Mouse (Mus musculus): ENCODE measurements around the gene Jag1. TPM values are rescaled to one million over a fixed set of nuclear protein-coding genes. Genes with fewer than 3 reads are reported as not detected.

The Jag1 gene
- polyA plus RNA-seq, 1 experiment from 2014 or later = 15.4 TPM

DNA sequence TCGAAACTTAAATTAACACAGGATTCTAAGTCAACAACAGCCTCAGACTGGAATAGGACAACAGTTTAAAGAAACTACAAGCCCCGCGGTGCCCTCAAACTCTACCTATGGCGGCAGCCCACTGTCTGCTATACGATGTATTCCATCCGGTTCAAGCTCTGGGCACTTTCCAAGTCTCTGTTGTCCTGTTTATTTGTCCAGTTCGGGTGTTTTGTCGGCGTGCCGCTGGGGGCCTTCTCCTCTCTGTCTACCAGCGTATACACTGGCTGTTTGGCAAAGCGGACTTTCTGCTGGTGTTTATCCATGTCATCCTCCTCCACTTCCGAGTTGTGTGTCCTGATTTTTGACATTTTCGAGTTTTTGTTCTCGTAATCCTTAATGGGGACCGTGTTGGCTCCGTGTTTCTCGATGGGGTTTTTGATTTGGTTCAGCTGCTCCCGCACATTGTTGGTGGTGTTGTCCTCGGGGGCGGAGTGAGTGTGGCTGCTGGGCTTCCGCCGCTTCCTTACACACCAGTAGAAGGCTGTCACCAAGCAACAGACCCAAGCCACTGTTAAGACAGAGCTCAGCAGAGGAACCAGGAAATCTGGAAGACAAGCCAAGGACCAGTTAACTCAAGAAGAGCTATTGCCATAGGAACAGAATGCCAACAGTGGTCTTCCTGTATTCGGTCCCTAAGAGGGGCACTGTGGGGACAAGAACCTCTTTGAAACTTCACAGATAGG is 33.4 kb downstream of the Jag1 start:
- H3K27ac ChIP-seq (ENCODE audit: low read length) = peak overlapping the region; percentile 12; the same call in 1 of the 2 replicates
- no peak overlapping the region for H3K9ac ChIP-seq (replicated peaks; ENCODE audit: low read depth)
- 0 out of 2 replicates have a peak, but pooled peaks cover 2% of the 10 kb centered on the region for H3K36me3 ChIP-seq (ENCODE audit: insufficient read depth, low read length)
- TF ChIP-seq CTCF (IDR thresholded peaks at IDR 0.05) = no peak
- TF ChIP-seq EP300 (IDR thresholded peaks at IDR 0.05) = no peak
- H3K9me3 ChIP-seq (ENCODE audit: low read length) = no peaks in the 10 kb centered on the region
- H3K27me3 ChIP-seq (replicated peaks; ENCODE audit: insufficient read depth, low read length) = no peaks in the 10 kb centered on the region
- 0 out of 2 replicates have a peak overlapping the region, but pooled peaks have one; percentile 17 for H3K4me2 ChIP-seq (replicated peaks; ENCODE audit: low read depth, low read length)
- peak overlapping the region; percentile 18; the same call in 1 of the 2 replicates for H3K4me3 ChIP-seq (ENCODE audit: low read depth, low read length)
- peak; percentile 79 for ATAC-seq
- peak; percentile 61 for DNase-seq (ENCODE audit: low spot score)
- 64% methylated on average over 24 of the region's 24 CpGs for WGBS
- H3K4me1 ChIP-seq (ENCODE audit: insufficient read depth, low read depth, low read length) = peaks cover 11% of the 10 kb centered on the region; the same call in 1 of the 2 replicates

DNA sequence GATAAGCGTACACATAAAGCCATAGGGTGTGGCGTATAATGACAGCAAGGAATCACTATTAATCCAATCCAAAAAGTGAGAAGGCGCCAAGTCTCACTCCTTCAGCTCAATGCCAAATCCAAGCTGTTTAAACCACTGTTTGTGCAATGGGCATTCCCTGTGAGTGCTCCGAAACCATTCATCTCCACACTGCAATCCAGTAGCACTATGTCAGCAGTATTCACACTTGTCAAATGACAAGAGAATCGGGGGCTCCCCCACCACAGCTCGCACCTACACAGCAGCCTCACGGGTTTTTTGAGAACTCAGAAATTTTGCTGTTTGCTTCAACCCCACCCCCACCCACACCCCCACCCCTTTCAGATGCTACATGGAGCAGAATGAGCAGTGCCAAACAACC is 35.4 kb downstream of the Jag1 start:
- H3K4me2 ChIP-seq (replicated peaks; ENCODE audit: low read depth, low read length) = no peak overlapping the region
- peaks cover 11% of the 10 kb centered on the region; the same call in 1 of the 2 replicates for H3K4me1 ChIP-seq (ENCODE audit: insufficient read depth, low read depth, low read length)
- no peak for TF ChIP-seq EP300 (IDR thresholded peaks at IDR 0.05)
- WGBS = 84% methylated on average over 7 of the region's 7 CpGs
- H3K4me3 ChIP-seq (ENCODE audit: low read depth, low read length) = no peak overlapping the region
- no peak overlapping the region for H3K27ac ChIP-seq (ENCODE audit: low read length)
- H3K27me3 ChIP-seq (replicated peaks; ENCODE audit: insufficient read depth, low read length) = no peaks in the 10 kb centered on the region
- H3K9ac ChIP-seq (replicated peaks; ENCODE audit: low read depth) = no peak overlapping the region
- ATAC-seq (no peak), DNase-seq (ENCODE audit: low spot score) (no peak)
- no peaks in the 10 kb centered on the region for H3K9me3 ChIP-seq (ENCODE audit: low read length)
- H3K36me3 ChIP-seq (ENCODE audit: insufficient read depth, low read length) = no peaks in the 10 kb centered on the region

- TF ChIP-seq CTCF (IDR thresholded peaks at IDR 0.05) (no peak), EP300 (IDR thresholded peaks at IDR 0.05) (no peak)
- Histone ChIP-seq H3K9ac (replicated peaks; ENCODE audit: low read depth) (no peak overlapping the region), H3K36me3 (ENCODE audit: insufficient read depth, low read length) (no peaks in the 10 kb centered on the region), H3K9me3 (ENCODE audit: low read length) (no peaks in the 10 kb centered on the region), H3K4me2 (replicated peaks; ENCODE audit: low read depth, low read length) (no peak overlapping the region), H3K27me3 (replicated peaks; ENCODE audit: insufficient read depth, low read length) (no peaks in the 10 kb centered on the region), H3K27ac (ENCODE audit: low read length) (no peak overlapping the region), H3K4me1 (ENCODE audit: insufficient read depth, low read depth, low read length) (peaks cover 11% of the 10 kb centered on the region; the same call in 1 of the 2 replicates), H3K4me3 (ENCODE audit: low read depth, low read length) (no peak overlapping the region)
- no peak for ATAC-seq
- 67% methylated on average over 6 of the region's 6 CpGs for WGBS
- DNase-seq (ENCODE audit: low spot score) = peak; percentile 43
These were observed 36.0 kb downstream of the Jag1 start for GRCm38 (mm10) chr2:137080468-137080867.

DNA sequence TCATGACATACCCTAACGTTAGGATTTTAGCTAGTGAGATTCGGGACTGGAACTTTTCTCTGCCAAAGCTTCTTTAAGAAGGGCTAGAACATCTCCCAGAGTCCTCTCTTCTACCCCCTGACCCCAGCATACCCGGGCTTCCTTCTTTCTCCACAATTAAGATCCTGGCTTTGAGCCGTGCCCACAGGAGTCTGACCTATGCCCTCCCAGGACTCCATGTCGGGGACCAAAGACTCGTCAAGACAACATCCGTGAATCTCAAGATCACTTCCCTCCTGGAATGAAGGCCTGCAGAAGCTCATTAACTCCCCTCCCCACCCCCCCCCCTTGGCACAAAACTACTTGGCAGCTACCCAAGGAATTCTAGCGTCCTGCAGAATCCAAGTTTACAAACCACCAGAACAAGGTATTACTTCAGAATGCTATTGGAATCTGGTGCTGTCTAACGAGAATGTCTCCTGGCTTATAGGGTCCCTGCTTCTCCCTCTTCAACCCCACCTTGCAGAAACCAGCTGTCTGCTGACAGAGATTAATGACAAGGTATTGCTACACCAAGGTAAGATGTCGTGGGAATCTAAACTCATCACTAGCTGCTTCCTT is 36.6 kb downstream of the Jag1 start:
- H3K9ac ChIP-seq (replicated peaks; ENCODE audit: low read depth) = no peak overlapping the region
- 18% methylated on average over 10 of the region's 10 CpGs for WGBS
- no peaks in the 10 kb centered on the region for H3K36me3 ChIP-seq (ENCODE audit: insufficient read depth, low read length)
- no peak overlapping the region for H3K27ac ChIP-seq (ENCODE audit: low read length)
- ATAC-seq = no peak
- H3K9me3 ChIP-seq (ENCODE audit: low read length) = no peaks in the 10 kb centered on the region
- no peak overlapping the region for H3K4me3 ChIP-seq (ENCODE audit: low read depth, low read length)
- H3K4me1 ChIP-seq (ENCODE audit: insufficient read depth, low read depth, low read length) = peaks cover 11% of the 10 kb centered on the region; the same call in 1 of the 2 replicates
- no peak overlapping the region for H3K4me2 ChIP-seq (replicated peaks; ENCODE audit: low read depth, low read length)
- H3K27me3 ChIP-seq (replicated peaks; ENCODE audit: insufficient read depth, low read length) = no peaks in the 10 kb centered on the region
- TF ChIP-seq EP300 (IDR thresholded peaks at IDR 0.05) (no peak), CTCF (IDR thresholded peaks at IDR 0.05) (no peak)
- DNase-seq (ENCODE audit: low spot score) = no peak

DNA sequence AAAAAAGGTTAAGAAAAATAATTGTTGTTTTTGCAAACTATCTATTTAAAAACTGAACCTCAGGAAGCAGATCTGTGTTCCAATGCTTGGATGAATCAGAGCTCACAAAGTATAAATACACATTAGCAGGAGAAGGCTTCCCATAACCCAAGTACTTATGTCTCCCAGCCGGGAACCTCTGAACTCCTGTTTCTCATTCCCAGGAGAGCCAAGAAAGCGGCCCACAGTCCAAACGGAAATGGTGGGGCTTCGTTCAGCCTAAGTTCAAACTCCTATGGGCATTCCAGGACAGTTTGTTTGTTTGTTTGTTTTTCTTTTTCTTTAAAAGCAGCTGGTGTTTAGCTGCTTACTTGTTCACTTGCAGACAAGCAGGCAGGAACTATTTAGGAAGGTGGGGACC is 37.7 kb downstream of the Jag1 start:
- peaks cover 11% of the 10 kb centered on the region; the same call in 1 of the 2 replicates for H3K4me1 ChIP-seq (ENCODE audit: insufficient read depth, low read depth, low read length)
- DNase-seq (ENCODE audit: low spot score) = no peak
- no peaks in the 10 kb centered on the region for H3K27me3 ChIP-seq (replicated peaks; ENCODE audit: insufficient read depth, low read length)
- H3K4me3 ChIP-seq (ENCODE audit: low read depth, low read length) = no peak overlapping the region
- H3K27ac ChIP-seq (ENCODE audit: low read length) = no peak overlapping the region
- H3K4me2 ChIP-seq (replicated peaks; ENCODE audit: low read depth, low read length) = no peak overlapping the region
- ATAC-seq = no peak
- no peaks in the 10 kb centered on the region for H3K9me3 ChIP-seq (ENCODE audit: low read length)
- TF ChIP-seq CTCF (IDR thresholded peaks at IDR 0.05) = no peak
- no peak for TF ChIP-seq EP300 (IDR thresholded peaks at IDR 0.05)
- 74% methylated on average over 4 of the region's 4 CpGs for WGBS
- H3K9ac ChIP-seq (replicated peaks; ENCODE audit: low read depth) = no peak overlapping the region
- no peaks in the 10 kb centered on the region for H3K36me3 ChIP-seq (ENCODE audit: insufficient read depth, low read length)

GRCm38 (mm10) chr2:137074313-137074620 is 42.2 kb downstream of the Jag1 start:
- Histone ChIP-seq H3K9me3 (ENCODE audit: low read length) (no peaks in the 10 kb centered on the region), H3K9ac (replicated peaks; ENCODE audit: low read depth) (no peak overlapping the region), H3K4me2 (replicated peaks; ENCODE audit: low read depth, low read length) (no peak overlapping the region), H3K27me3 (replicated peaks; ENCODE audit: insufficient read depth, low read length) (no peaks in the 10 kb centered on the region), H3K27ac (ENCODE audit: low read length) (no peak overlapping the region), H3K4me1 (ENCODE audit: insufficient read depth, low read depth, low read length) (no peaks in the 10 kb centered on the region), H3K36me3 (ENCODE audit: insufficient read depth, low read length) (no peaks in the 10 kb centered on the region), H3K4me3 (ENCODE audit: low read depth, low read length) (no peak overlapping the region)
- TF ChIP-seq EP300 (IDR thresholded peaks at IDR 0.05) = no peak
- TF ChIP-seq CTCF (IDR thresholded peaks at IDR 0.05) = no peak
- WGBS = 39% methylated on average over 2 of the region's 2 CpGs
- DNase-seq (ENCODE audit: low spot score) (no peak), ATAC-seq (no peak)
